Mouse (Mus musculus) layer of hippocampus, postnatal 36 days (tissue): ENCODE measurements around the gene Gstm4. TPM values are rescaled to one million over a fixed set of nuclear protein-coding genes. Genes with fewer than 3 reads are reported as not detected.

Experiments
- DNase-seq, 2 experiments: peaks; one replicate each; pipeline ENCODE4 v3.0.0; 2022
- total RNA-seq, 2 experiments: library from RNA; stranded (reverse); gene quantifications; 2 replicates each; pipeline ENCODE4 v1.2.3; 2021

Gstm4 gene
- 10 to 100 TPM; 11.3 to 12.4 TPM for total RNA-seq

DNA sequence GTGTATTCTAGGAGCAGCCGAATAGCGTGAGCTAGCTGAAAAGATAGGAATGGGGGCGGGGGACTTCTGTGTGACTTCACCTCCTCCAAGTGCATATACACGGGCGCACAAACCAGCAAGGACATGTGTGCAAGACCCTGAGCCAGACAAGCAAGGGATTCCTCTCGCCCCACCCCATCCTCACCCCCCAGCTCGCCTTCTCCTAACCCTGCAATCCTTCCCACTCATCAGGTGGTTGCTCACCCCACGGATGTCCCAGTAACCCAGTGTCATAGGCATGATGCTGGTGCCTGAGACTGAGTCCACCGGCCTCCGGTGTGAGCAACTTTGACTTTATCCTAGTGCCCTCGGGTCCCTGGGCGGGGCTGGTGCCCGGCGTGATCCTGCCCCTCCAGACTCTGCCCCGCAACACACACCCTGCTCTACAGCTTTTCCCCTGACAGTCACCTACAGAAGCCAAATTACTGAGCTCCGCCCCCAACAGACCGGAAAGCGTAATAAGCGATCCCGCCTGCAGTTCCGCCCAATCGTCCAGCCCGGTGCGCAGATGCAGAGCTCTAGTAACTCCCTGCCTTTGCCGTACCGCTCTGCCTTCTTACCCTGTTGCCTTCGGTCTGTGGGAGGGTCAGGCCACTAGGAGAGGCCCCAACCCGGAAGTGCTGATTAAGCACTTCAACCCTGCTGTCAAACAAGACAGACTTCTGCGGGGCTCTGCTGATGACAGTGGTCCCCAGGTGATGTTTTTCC lies at the start of gene Gstm4:
Gene Gstm4 (minus strand): TSS at position 501 of the 747 bp plus-strand sequence.
- DNase-seq, result peak; percentile 84 to 86

DNA sequence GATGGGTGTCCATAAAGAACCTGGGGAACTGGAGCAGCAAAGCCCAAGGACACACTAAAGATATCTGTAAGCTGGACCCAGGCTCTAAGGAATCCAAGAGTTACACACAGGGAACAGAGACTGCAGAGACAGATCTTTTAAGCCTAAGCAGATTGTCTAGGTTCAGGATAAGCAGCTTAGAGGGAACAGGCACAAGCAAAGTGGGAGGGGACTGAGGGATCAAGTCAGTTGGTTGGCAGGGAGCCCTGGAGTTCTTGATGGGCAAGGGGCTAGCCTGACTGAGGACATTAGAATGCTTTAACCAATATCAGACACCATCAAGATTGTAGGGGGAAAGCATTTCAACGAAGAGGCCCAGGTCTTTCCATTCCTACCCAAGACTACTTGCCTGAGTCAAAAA lies 49.5 kb upstream of the Gstm4 start:
- no peak for DNase-seq

DNA sequence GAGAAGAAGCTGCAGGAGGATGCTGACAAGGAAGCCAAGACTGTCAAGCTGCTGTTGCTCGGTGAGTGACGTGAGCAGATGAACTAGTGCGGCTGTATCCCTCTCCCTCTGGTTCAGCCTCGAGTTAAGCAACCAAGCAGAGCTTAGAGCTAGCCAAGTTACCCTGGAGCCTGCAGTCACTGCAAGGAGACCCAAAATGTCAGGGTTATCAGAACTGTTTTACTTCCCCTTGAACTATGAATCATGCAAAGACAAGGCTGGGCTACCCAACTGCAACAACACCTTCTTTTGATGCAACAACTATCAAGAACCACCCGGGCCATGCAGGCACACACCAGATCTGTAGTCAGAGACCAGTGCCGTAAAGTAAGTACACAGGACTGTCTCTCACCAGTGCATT lies 48.6 kb upstream of the Gstm4 start:
- DNase-seq, result no peak

DNA sequence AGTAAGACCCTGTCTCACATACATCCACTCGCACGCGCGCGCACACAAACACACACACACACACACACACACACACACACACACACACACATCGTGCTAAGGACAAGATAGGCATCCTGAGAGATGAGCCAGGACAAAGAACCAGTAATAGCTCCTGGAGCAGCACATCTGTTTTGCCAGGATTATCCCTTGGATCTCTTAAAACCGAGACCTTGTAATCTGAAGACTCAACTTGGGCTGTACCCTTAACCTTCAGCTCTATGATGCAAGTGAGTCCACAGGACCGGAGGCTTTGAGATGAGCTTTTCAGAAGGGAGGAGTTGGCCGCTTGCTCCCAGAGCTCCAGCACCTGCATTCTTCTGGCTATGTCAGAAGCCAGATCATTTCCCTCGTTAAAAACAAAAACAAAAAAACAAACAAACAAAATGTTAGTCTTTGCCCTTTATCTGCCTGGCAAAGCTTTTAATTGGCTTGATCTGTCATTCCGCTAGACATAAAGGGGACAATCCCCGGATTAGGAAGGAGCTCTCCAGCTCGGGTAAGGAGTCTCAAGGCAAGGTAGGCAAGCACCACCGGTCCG lies 47.9 kb upstream of the Gstm4 start, which contains the start of gene Gnat2:
Gene Gnat2 (plus strand): TSS at position 254 of the 580 bp plus-strand sequence.
- DNase-seq, result no peak

DNA sequence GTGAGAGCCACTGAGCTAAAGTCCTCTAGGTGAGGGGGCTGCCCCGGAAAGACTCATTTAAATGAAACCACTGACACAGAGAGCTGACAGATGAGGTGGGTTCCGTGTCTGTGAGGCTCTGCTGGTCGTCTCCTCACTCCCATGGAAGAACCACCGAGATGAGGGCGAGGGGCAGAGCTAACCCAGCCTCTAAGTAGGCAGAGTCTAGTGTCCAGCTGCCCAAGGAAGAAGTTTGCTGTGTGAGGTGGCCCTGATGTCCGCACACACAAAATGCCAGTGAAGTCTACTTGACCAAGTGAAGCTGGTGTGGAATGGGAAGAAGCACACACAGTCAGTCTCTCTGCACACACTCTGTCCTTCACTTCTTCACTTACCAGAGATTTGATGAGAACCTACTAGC lies 47.3 kb upstream of the Gstm4 start:
- DNase-seq, result no peak

DNA sequence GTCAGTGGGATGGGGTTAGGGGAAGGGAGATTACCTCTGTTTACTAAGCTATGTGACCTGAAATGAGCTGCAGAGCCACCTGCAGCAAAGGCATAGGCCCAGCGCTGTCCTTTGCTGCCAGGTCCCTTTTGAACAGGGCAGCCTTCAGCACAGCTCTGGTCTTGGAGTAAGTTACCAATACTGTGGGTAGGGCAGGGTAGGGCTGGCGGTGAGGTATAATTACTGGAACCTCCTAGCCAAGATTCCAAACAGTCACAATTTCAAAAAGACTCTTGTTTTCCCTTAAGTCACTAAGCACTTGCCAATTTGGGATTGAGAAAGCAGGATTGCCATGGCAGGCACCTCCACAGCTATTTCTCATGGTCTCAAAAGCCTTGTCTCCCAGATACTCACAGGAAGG lies 45.9 kb upstream of the Gstm4 start:
- DNase-seq, result no peak

DNA sequence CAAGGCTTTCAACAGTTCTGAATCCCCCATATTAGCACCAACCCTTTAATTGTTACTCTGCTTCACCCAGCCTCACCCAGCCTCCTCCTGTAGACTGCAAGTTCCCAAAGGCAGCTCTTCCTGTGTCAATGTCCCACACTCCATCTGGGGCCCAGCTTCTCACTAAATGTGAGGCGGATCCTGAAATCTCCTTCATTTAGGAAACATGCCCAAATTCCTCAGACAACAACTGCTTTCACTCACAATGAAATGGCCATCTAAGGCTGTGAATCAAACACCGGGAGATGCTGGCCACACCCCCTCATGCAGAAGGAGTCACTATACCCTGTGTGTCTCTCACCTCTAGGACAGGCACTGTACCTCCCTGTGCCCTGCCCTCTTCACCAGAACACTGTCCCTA lies 45.2 kb upstream of the Gstm4 start:
- no peak for DNase-seq

DNA sequence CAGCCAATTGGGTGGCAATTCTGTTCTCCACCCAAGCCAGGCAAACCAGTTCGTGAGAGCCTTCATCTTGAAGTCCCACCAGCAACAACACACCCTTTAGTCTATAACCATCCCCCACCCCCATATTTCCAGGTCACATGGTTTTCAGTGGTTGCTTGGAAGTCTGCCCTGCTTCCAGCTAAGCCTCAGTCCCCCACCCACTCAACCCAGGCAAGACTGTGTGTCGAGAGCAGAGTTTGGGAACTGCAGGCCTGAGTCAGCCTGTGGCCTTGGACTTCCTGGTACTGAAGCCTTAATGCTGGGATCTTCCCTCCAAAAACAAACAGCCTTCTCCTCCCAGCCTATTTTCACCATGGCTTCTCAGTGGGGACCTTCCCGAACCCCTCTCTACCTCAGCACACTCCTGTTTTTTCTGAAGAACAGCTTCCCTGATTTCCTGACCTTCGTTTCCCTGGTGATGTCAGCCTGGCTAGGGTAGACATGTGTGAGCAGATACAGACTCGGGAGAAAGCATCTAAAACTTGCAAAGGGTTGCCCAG lies 44.2 kb upstream of the Gstm4 start:
- DNase-seq, result no peak

DNA sequence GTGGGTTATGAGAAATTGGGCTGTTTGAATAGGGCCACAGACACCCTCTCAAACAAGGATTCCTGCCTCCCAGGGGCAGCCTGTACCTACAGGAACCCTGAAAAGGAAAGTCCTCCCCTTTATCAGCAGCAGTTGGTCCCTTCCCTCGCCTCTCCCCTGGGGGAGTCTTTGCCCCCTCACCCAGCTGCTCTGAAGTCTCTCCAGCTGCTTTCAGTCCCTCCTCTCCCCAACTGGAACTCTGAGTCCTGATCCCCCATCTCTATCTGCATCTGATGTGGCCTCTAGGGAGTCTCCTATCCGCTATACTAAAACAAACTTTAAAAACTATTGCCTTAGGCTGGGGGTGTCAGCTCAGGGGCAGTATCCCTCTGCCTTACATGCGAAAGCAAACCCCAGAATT lies 42.6 kb upstream of the Gstm4 start:
- no peak for DNase-seq

DNA sequence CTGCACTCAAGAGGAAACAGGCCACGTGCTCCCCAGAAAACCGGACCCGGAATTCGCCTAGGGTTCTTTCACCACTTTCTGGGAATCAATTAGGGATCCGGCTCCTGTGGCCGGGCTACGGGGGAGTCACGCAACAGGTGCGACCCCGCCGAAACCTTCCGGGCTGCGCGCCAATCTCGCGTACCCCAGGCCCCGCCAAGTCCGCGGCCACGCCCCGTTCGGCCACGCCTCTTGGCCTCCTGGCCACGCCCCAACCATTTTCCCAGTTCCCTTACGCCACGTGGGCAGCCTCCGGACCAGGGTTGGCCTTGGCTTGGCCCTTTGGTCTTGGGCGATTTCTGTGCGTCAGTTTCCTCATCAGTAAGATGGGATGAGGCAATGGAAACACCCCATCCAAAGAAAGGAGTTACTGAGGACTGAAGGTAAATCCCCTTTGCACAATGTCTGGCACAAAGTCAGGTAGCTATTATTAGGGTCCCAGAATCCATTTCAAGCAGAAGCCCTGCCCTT lies 41.8 kb upstream of the Gstm4 start, which contains the start of gene Ampd2:
Gene Ampd2 (minus strand): TSS at position 182 of the 510 bp plus-strand sequence.
- peak; percentile 25 to 43 for DNase-seq

DNA sequence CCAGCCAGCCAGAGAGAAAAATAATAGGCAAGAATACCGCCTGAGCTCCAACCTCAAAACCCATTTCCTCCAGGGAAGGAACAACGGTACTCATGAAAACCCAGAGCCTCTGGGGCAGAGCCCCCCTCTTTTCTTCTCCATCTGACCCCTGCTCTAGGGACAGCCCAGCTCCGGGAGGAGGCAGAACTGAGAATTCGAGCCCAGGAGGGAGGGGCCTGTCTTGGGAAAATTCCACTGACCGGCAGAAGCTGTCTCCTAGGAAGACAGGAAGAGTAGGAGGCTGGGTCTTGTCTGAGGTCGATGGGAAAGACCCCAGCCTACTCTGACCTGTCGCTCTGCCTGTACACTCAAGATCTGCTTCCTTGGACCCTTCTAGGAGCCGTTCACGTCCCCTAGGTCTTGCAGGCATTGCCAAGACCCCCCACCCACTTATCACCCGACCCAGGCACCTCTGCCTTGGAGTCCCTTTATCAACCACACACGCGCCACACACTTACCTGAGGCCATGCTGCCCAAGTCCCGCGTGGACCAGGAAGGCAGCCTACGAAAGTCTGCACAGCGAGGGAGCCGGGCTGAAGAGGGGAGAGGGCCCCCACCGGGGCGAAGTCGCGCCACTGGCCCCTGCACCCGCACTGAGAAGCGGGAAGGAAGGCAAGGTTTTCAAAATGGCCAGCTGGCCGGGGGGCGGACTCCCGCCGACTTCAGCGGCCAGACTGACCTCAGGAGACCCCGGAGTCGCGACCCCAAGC lies 41.2 kb upstream of the Gstm4 start:
- peak in 1 of 2 experiments; percentile 57 for DNase-seq

DNA sequence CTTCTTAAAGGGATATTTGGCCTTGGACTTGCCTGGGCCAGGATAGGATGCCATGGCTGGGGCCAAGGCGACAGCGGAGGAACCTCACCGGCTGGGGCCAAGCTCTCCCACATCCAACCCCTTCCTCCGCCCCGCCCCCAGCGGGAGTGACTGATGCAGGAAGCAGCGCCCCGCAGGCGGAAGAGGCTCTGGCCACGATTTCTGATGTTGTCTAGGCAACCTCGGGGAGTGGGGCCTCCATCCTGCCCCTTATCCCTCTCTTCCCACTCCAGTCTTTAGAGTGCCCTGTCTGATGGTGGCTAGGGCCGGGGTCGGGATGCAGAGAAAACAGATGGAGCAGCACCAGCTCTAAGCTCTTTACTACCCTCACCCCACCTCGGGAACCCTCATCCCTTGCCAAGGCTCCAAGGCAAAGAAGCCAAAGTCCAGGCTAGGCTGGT lies 40.6 kb upstream of the Gstm4 start:
- DNase-seq, result peak; percentile 90

DNA sequence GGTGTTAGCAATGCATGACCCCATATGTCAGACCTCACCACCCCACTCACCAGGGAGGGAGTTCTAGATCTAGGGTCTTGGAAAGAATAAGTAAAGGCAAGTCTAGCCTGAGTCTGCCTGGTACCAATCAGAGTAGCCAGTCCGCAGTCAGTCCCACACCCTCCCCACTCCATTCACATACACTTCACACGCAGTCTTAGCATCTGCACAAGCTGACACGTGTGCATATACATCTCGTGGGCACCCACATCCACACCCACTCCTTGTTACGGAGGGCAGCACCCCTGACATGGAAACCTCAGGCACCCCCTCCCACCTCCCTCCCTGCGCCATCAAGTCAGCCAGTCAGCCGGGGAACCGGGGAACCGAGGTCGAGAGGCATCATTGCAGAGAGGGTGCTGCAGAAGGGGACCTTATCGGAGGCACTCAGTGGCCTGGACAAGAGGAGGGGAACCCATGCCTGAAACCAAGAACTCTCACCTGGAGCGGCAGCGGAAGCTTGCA lies 40.1 kb upstream of the Gstm4 start:
- no peak for DNase-seq

DNA sequence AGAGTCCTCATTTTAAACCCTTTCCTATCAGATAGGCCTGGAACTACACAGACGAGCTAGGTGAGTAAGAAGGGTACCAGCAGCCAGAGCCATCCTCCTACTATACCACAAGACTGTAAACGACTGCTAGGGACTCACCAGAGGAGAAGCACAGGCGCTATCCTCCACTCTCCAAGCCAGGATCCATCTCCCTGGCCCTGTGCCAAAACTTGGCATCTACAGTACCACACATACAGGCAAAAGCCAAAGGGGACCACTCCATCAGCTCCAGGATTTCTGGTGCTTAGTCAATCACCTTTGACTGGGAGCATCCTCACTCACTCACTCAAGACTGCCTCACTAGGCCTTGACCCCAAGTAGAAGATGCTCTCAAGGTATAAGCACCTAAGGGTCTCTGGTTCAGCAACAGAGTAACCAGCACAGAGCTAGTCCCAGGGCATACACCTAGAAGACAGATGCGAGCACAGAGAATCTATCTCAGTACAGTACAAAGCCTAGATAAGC lies 39.3 kb upstream of the Gstm4 start:
- no peak for DNase-seq

DNA sequence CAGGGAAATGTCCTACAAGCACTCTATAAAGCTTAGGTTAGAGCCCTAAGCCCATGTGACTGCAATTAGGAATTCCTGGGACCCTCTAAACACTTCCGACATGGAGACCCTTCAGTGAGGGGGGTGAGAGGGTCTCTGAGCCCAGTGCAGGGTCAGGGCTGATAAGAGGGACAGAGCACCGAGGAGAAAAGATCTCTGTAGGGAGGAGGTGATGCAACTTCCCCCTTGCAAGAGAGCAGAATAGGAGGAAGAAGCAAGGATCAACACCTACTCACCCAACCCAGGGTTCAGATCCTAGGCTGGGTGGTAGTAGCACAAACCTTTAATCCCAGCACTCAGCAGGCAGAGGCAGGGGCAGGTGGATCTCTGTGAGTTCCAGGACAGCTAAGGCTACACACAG lies 38.5 kb upstream of the Gstm4 start:
- DNase-seq, result no peak

DNA sequence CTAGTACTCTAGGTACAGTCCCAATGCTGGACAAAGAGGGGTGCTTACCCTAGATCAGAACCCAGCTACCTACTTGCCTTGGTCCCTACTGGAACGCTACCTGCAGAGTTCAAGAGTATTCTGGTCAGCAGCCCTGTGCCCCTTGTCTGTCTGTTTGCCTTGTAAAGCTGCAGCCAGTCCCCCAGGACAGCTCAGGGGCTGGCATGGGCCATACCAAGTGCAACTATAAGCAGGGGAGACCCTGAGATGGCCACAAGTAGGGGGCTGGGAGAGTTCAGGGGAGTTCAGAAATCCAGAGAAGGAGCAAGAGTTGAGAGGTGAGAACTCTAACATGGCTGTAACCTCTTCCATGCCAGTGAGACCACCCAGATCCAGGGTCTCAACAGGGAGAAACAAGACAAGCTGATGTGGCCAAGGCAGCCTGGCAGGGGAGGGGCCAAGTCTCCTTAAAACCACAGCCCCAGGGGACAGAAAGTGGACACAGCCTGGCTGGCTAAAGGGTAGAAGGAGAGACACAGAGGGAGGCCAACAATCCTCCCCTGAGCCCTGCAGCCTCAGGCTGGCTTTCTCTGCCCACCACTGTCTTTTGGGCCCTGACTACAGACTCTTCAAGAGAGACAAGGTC lies 37.7 kb upstream of the Gstm4 start:
- no peak for DNase-seq

DNA sequence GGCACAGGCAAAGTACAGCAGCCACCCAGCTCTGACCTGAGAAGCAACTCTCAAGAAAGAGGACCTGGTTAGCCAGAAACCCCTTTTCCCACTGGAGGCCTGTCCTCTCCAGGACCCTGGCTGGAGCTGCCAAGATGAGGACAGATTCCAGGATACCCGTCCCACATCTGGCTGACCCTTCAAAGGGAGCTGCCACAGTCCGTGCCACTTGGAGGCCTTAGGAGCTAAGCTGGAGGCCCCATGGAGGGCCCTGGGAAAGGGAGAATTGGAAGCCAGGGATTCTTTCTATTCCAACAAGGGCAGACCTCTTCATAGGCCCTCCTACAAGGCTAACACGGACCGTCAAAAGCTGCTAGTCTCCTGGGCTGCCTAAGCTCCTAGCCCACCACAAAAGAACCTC lies 37.0 kb upstream of the Gstm4 start:
- DNase-seq, result no peak

DNA sequence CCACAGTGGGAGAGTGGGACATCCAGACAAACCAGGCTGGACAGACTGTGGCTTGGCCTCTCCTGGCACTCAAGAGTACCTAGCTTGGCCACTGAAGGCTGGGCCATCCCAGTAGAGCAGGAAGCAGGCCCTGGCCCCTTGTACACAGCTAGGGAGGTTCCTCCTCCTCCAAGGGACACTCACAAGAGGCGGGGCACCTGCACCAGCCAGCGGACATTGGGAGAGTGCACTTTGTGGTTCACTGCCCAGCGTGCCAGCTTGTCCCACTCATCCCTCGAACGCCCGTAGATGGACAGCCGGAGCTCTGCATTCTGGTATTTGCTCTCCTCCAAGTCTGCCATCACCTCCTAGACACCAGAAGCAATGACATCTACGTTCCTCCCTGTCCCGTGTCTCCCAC lies 32.1 kb upstream of the Gstm4 start:
- DNase-seq, result no peak

DNA sequence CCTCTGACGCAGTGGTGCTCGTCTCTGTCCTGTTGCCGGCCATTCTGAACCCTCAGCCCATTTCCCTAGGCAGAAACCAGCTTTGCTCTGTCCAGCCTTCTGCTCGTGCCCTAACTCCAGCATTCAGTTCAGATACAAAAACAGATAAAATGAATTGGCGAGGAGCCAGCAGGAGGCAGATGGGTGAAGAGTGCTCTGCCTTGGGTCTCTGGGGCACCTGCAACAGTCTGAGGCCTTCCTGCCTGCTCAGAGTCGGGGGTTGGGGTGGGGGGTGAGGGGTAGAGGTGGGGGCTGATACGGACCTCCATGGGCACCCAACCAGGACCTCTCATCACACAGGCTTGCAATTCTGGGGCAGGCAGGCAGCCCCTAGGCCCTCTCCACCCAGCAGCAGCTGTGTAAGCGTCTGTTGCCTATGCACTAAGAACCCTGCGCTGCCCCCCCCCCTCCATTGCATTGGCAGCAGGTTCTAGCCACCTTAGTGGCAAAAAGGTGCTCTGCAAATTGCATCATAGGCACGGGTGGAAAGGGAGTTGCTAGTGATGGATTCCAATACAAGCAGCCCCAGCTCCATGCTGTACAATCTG lies 28.4 kb upstream of the Gstm4 start:
- DNase-seq, result no peak

DNA sequence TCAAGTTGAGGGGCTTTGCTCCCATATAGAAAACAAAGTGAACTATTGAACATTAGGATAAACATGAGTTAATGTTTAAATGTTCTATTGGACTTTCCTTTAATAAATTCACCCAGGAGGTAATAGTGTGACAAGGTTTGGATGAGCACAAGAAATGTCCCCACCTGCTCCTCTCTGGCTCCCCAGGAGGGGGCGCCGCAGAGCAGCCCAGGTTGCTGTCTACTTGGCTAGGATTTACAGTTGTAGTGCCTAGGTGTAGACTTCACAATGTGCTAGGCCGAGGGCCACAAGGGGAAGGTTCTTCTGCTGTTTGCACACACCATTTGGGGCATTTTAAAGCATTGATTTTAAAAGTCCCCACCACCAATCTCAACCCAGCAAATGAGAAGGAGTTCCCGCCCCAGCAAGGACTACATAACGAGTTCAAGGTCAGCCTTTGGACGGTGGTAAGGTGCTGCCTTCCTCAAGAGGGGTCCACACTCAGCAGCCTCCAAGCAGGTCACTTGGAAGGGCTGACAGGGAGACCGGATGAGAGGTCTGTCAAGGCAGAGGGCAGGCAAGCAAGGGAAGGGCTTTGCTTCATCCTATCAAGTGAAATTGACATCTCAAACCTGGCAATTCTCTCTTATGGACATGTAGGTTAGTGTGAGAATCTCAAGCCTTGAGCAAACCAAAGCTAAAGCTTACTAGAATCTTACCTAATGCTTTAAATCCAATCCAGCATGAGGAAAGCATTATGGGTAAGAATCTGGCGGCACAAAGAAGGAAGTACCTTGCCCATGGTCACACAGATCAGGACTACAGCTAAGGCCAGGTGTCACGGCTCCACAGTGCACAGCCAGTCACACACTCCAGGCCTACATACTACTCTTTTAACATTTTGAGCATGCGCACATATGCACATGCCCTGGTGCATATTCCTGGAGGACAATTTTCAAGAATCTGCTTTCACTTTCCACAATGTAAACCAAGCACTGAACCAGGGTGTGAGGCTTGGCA lies 25.9 kb upstream of the Gstm4 start:
- peak in 1 of 2 experiments; percentile 47 for DNase-seq
